Mouse (Mus musculus): ENCODE data around the gene Ascc1. TPM values are rescaled to one million over a fixed set of nuclear protein-coding genes. Genes with fewer than 3 reads are reported as not detected.

Ascc1 gene
- polyA plus RNA-seq, 1 experiment from 2014 or later: 37.2 TPM

DNA sequence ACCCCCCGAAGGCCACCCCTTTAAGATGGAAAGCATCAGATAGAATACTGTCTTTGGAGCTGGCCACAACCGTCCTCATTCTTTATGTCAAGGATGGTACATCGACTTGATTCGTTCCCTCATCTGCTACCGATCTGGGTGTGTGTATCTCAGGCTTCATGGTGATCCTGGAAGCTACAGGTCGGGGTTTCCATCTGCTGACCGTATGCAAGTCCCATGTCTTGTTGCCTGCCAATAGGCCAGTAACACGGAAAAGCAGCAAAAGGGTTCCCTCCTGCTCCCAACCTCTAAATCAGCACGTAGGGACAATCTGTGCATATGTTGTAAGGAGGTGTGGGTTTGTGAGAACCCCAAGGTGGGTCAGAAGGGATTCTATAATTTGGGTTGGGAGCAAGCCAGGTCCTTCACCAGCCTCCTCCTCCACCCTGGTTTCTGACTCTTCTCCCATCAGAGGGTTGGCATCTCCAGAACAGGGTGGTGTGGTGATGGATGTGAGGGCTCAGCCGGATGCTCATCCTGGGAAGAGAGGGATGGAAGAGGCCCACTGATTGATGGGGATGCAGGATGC lies 108.4 kb downstream of the Ascc1 start:
- H3K27ac ChIP-seq (ENCODE audit: low read depth, low read length): no peak overlapping the region
- no peak overlapping the region for H3K4me2 ChIP-seq
- peaks cover 59% of the 10 kb centered on the region for H3K27me3 ChIP-seq (replicated peaks; ENCODE audit: control insufficient read depth, insufficient read depth, low read length)
- DNase-seq (ENCODE audit: low spot score): no peak
- no peaks in the 10 kb centered on the region for H3K9me3 ChIP-seq (ENCODE audit: control insufficient read depth, low read length)
- H3K36me3 ChIP-seq (ENCODE audit: control insufficient read depth, insufficient read depth, low read length): no peaks in the 10 kb centered on the region
- WGBS: 83% methylated on average over 10 of the region's 10 CpGs
- H3K4me1 ChIP-seq (replicated peaks; ENCODE audit: control insufficient read depth, insufficient read depth, low read length): peaks cover 14% of the 10 kb centered on the region
- no peak overlapping the region for H3K9ac ChIP-seq (ENCODE audit: low read depth, low read length)
- ATAC-seq (replicated peaks; ENCODE audit: low FRiP score): no peak
- no peak overlapping the region for H3K4me3 ChIP-seq (ENCODE audit: low read depth, low read length)

DNA sequence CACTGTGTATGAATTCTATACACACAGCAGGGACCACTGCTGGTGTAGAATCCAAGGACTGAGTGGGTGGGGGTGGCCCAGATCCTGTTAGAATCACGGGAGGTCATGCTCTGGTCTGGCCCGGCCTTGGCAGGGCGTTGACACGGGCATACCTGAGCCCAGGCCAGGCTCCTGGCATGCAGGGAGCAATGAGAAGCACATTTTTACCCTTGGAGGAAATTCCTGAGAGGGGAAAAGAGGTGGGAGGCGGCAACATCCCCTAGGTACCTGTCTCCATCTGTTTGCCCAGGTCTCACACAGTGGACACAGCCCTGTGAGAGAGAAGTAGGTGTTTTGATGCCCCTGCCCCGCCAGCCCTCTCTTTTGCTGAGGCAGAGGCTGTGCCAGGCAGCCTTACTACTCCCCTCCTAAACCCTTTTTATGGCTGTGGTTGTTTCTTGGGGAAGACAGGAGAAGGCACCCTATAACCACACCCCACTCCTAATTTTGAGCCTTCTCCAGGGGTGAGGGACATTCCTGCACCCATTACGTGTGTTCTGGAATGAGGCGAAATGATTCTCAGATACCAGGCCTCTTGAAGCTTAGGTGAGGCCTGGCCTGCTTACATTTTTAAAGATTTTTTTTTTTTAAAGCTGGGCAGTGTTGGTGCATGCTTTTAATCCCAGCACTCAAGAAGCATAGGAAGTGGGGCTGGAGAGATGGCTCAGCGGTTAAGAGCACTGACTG lies 111.5 kb downstream of the Ascc1 start:
- WGBS: 76% methylated on average over 9 of the region's 9 CpGs
- Histone ChIP-seq H3K36me3 (ENCODE audit: control insufficient read depth, insufficient read depth, low read length) (no peaks in the 10 kb centered on the region), H3K27ac (ENCODE audit: low read depth, low read length) (no peak overlapping the region), H3K4me1 (replicated peaks; ENCODE audit: control insufficient read depth, insufficient read depth, low read length) (no peaks in the 10 kb centered on the region), H3K4me3 (ENCODE audit: low read depth, low read length) (no peak overlapping the region), H3K27me3 (replicated peaks; ENCODE audit: control insufficient read depth, insufficient read depth, low read length) (peaks cover 33% of the 10 kb centered on the region), H3K9me3 (ENCODE audit: control insufficient read depth, low read length) (no peaks in the 10 kb centered on the region), H3K9ac (ENCODE audit: low read depth, low read length) (no peak overlapping the region), H3K4me2 (no peak overlapping the region)
- ATAC-seq (replicated peaks; ENCODE audit: low FRiP score) (no peak), DNase-seq (ENCODE audit: low spot score) (no peak)

DNA sequence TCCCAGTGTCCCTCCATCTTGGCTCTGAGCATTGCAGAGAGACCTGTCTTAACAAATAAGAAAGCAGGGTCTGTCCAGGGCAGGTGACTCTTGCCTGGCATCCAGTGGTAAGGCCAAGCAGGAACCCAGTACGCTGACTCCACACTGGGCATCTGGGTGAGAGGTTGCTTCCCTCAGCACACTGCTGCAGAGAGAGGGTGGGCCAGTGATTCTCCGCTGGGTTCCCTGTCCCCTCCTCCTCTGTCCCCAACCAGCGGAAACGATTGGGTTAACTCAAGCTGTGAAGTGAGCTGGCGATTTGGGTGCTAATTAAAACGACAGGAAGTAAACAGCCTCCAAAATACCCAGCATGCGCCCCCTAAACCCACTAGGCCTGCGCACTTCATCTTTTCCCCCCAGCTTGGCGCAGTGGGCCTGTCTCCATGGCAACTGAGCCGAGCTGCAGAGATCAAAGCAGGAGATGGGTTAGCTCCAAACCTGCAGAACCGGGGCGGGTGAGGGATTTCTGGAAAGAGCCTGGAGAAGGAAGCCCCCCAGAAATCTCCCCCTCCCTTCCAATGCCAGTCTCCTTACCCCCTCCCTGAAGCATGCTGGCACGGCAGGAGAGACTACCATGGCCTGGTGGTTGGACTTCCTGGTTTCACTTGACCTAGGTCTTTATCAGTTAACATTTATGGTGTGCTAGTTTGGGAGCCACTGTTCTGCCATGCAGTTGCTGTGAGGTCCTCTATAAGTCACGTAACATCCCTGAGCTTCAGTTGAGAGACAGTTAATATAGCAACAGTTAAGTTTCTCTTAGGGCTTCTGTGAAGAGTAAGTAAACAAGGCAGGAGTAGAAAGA lies 113.0 kb downstream of the Ascc1 start:
- no peaks in the 10 kb centered on the region for H3K4me1 ChIP-seq (replicated peaks; ENCODE audit: control insufficient read depth, insufficient read depth, low read length)
- no peak overlapping the region for H3K4me3 ChIP-seq (ENCODE audit: low read depth, low read length)
- H3K9me3 ChIP-seq (ENCODE audit: control insufficient read depth, low read length): no peaks in the 10 kb centered on the region
- WGBS: 10% methylated on average over 14 of the region's 14 CpGs
- H3K9ac ChIP-seq (ENCODE audit: low read depth, low read length): no peak overlapping the region
- H3K27me3 ChIP-seq (replicated peaks; ENCODE audit: control insufficient read depth, insufficient read depth, low read length): peaks cover 22% of the 10 kb centered on the region
- ATAC-seq (replicated peaks; ENCODE audit: low FRiP score) (no peak), DNase-seq (ENCODE audit: low spot score) (peak; percentile 38)
- H3K4me2 ChIP-seq: peak overlapping the region; percentile 3; the same call in 1 of the 2 replicates
- no peaks in the 10 kb centered on the region for H3K36me3 ChIP-seq (ENCODE audit: control insufficient read depth, insufficient read depth, low read length)
- H3K27ac ChIP-seq (ENCODE audit: low read depth, low read length): no peak overlapping the region

DNA sequence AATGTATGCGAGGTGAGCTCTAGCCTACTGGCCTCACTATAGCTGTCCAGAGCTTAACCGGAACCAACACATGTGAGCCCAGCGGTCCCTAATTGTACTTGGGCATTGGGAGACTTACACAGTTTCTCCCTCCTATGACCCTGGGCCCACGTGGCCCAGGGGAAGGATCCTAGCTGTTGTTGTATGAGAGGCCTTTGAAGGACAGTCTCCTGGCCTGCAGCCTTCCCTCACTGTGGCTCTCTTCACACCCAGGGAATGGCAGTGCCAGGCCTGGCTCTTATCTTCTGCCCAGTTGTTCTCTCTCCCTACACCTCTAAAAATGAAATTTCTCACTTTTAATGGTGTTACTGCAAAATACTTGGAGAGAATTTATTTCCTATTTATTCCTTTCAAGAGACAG lies 114.4 kb downstream of the Ascc1 start:
- Histone ChIP-seq H3K9me3 (ENCODE audit: control insufficient read depth, low read length) (no peaks in the 10 kb centered on the region), H3K4me2 (no peak overlapping the region), H3K36me3 (ENCODE audit: control insufficient read depth, insufficient read depth, low read length) (no peaks in the 10 kb centered on the region), H3K4me3 (ENCODE audit: low read depth, low read length) (no peak overlapping the region), H3K9ac (ENCODE audit: low read depth, low read length) (no peak overlapping the region), H3K27me3 (replicated peaks; ENCODE audit: control insufficient read depth, insufficient read depth, low read length) (peaks cover 15% of the 10 kb centered on the region), H3K27ac (ENCODE audit: low read depth, low read length) (no peak overlapping the region), H3K4me1 (replicated peaks; ENCODE audit: control insufficient read depth, insufficient read depth, low read length) (no peaks in the 10 kb centered on the region)
- whole genome bisulfite sequencing: 51% methylated on average over 4 of the region's 4 CpGs
- DNase-seq (ENCODE audit: low spot score) (no peak), ATAC-seq (replicated peaks; ENCODE audit: low FRiP score) (no peak)

GRCm38 (mm10) chr10:60118464-60118863 lies 115.9 kb downstream of the Ascc1 start:
- Histone ChIP-seq H3K4me2 (no peak overlapping the region), H3K4me1 (replicated peaks; ENCODE audit: control insufficient read depth, insufficient read depth, low read length) (no peaks in the 10 kb centered on the region), H3K36me3 (ENCODE audit: control insufficient read depth, insufficient read depth, low read length) (no peaks in the 10 kb centered on the region), H3K9me3 (ENCODE audit: control insufficient read depth, low read length) (no peaks in the 10 kb centered on the region), H3K27ac (ENCODE audit: low read depth, low read length) (no peak overlapping the region), H3K9ac (ENCODE audit: low read depth, low read length) (no peak overlapping the region), H3K27me3 (replicated peaks; ENCODE audit: control insufficient read depth, insufficient read depth, low read length) (peaks cover 15% of the 10 kb centered on the region), H3K4me3 (ENCODE audit: low read depth, low read length) (no peak overlapping the region)
- ATAC-seq (replicated peaks; ENCODE audit: low FRiP score): no peak
- WGBS: 59% methylated on average over 7 of the region's 7 CpGs
- DNase-seq (ENCODE audit: low spot score): no peak

GRCm38 (mm10) chr10:60120630-60121029 lies 118.0 kb downstream of the Ascc1 start:
- no peaks in the 10 kb centered on the region for H3K9me3 ChIP-seq (ENCODE audit: control insufficient read depth, low read length)
- peaks cover 5% of the 10 kb centered on the region; the same call in 1 of the 2 replicates for H3K27me3 ChIP-seq (replicated peaks; ENCODE audit: control insufficient read depth, insufficient read depth, low read length)
- H3K4me2 ChIP-seq: no peak overlapping the region
- no peaks in the 10 kb centered on the region; the same call in 1 of the 2 replicates for H3K4me1 ChIP-seq (replicated peaks; ENCODE audit: control insufficient read depth, insufficient read depth, low read length)
- no peak overlapping the region for H3K4me3 ChIP-seq (ENCODE audit: low read depth, low read length)
- H3K9ac ChIP-seq (ENCODE audit: low read depth, low read length): no peak overlapping the region
- 78% methylated on average over 4 of the region's 4 CpGs for WGBS
- H3K27ac ChIP-seq (ENCODE audit: low read depth, low read length): no peak overlapping the region
- no peak for ATAC-seq (replicated peaks; ENCODE audit: low FRiP score)
- DNase-seq (ENCODE audit: low spot score): no peak
- no peaks in the 10 kb centered on the region for H3K36me3 ChIP-seq (ENCODE audit: control insufficient read depth, insufficient read depth, low read length)

DNA sequence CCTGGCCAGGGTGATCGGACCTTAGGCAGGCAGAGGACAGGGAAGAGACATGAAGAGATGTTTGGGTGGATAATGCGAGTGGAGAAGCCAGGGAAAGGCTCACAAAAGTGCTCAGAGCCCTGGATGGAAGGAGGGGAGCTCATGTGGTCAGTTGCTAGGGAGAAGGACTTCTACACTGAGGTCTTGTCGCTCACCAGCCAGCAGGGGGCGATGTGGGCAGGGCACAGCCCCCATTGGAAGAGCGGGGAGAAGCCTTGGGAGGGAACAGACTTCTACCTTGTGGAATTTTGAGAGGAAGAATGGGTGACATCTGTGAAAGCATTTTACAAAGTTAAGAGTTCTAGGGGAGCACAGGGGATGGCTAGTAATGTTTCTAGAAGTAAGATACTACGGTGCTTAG lies 121.5 kb downstream of the Ascc1 start:
- no peaks in the 10 kb centered on the region for H3K9me3 ChIP-seq (ENCODE audit: control insufficient read depth, low read length)
- ATAC-seq (replicated peaks; ENCODE audit: low FRiP score) (no peak), DNase-seq (ENCODE audit: low spot score) (no peak)
- no peaks in the 10 kb centered on the region; the same call in 1 of the 2 replicates for H3K4me1 ChIP-seq (replicated peaks; ENCODE audit: control insufficient read depth, insufficient read depth, low read length)
- H3K9ac ChIP-seq (ENCODE audit: low read depth, low read length): no peak overlapping the region
- H3K27me3 ChIP-seq (replicated peaks; ENCODE audit: control insufficient read depth, insufficient read depth, low read length): peaks cover 3% of the 10 kb centered on the region; the same call in 1 of the 2 replicates
- no peak overlapping the region for H3K27ac ChIP-seq (ENCODE audit: low read depth, low read length)
- H3K4me2 ChIP-seq: no peak overlapping the region
- WGBS: 59% methylated on average over 6 of the region's 6 CpGs
- no peaks in the 10 kb centered on the region for H3K36me3 ChIP-seq (ENCODE audit: control insufficient read depth, insufficient read depth, low read length)
- H3K4me3 ChIP-seq (ENCODE audit: low read depth, low read length): no peak overlapping the region

GRCm38 (mm10) chr10:60125529-60126327 lies 123.1 kb downstream of the Ascc1 start:
- peak; percentile 29; the same call in 1 of the 2 replicates for ATAC-seq (replicated peaks; ENCODE audit: low FRiP score)
- Histone ChIP-seq H3K9me3 (ENCODE audit: control insufficient read depth, low read length) (no peaks in the 10 kb centered on the region), H3K9ac (ENCODE audit: low read depth, low read length) (no peak overlapping the region), H3K4me1 (replicated peaks; ENCODE audit: control insufficient read depth, insufficient read depth, low read length) (no peaks in the 10 kb centered on the region; the same call in 1 of the 2 replicates), H3K36me3 (ENCODE audit: control insufficient read depth, insufficient read depth, low read length) (no peaks in the 10 kb centered on the region), H3K27me3 (replicated peaks; ENCODE audit: control insufficient read depth, insufficient read depth, low read length) (0 out of 2 replicates have a peak, but pooled peaks cover 3% of the 10 kb centered on the region), H3K27ac (ENCODE audit: low read depth, low read length) (no peak overlapping the region), H3K4me3 (ENCODE audit: low read depth, low read length) (peak overlapping the region; percentile 26; the same call in 1 of the 2 replicates), H3K4me2 (peak overlapping the region; percentile 47)
- no peak for DNase-seq (ENCODE audit: low spot score)
- 21% methylated on average over 22 of the region's 22 CpGs for WGBS
